Mouse (Mus musculus) heart, postnatal 0 days (tissue): Measurements from ENCODE around the gene Galnt7.

ENCODE experiments used
- CTCF ChIP-seq: IDR thresholded peaks from 2 replicates; pipeline ENCODE4 v1.5.1; 2016; ENCODE audit warnings: antibody characterized with exemption, control low read depth, low read depth
- EP300 ChIP-seq: IDR thresholded peaks from 2 replicates; pipeline ENCODE4 v1.6.1; 2016; ENCODE audit warnings: antibody characterized with exemption, low read depth

DNA sequence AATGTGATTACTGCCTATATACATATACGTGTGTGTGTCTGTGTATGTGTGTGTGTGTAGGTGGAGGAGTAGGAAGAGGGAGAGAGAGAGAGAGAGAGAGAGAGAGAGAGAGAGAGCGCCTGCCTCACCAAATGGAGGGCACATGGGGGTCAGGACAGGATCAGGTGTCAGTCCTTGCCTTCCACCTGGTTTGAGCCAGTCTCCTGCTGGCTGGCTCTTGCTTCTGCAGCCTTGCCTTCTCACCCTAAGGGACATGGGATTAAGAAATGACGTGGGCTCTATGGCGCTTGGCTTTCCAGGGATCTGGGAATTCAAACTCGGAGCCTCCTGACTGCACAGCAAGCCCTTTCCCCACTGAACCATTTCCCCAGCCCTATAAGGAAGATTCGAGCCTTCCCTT lies 13.9 kb downstream of the Galnt7 start:
- TF ChIP-seq CTCF (no peak), EP300 (no peak)
